Mouse (Mus musculus) A20 (cell line): ENCODE results near the gene Slc22a20.

Experiments used
- DNase-seq: peaks from one replicate; pipeline ENCODE4 v3.0.0-alpha.2; 2011; ENCODE audit warnings: low read depth, low spot score

Gene Slc22a20

DNA sequence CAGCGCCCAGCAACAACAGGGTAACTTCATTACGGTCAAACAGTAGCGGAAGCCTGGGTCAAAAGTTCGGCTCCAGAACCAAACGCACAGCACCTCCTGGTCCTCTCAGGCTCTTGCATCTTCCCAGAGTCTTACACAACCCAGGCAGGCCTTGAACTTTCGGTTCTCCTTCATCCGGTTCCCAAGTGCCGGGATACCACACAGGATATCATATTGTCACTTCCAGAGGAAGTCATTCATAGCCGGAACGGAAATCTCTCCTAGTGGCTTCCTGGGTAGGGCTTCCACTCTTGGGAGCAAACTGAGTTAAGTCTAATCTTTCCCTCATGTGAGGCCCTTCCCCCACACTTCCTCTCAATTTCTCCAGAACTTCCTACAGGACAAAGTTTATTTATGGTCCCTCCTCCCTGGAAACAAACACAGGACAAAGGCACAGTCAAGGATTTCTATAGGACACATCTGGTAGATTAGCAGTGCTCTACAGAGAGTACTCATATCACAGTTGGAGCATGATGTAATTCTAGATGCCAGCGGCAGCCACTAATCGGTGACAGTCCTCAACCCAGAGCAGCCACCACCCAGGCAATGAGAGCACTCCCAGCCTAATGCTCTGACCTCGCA is 33.8 kb downstream of the Slc22a20 start:
- no peak for DNase-seq

DNA sequence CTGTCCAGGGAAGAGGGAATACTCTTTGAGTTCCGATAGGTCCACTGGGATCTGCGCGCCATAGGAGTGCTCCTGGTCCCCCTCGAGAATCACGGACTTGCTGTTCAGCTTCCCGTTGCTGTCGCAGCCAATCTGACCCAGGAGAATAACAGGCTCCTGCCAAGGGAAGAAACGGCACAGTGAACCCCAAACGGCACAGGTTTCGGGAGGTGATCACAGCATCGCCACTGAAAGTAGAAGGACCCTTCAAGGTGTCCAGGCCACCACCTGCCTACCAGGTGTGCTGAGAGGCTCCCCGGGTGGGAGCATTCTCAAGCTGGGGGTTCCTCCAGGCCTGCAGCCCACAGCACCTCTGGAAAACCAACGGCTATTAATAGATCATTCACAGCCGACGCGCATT is 34.3 kb downstream of the Slc22a20 start:
- DNase-seq, result no peak

DNA sequence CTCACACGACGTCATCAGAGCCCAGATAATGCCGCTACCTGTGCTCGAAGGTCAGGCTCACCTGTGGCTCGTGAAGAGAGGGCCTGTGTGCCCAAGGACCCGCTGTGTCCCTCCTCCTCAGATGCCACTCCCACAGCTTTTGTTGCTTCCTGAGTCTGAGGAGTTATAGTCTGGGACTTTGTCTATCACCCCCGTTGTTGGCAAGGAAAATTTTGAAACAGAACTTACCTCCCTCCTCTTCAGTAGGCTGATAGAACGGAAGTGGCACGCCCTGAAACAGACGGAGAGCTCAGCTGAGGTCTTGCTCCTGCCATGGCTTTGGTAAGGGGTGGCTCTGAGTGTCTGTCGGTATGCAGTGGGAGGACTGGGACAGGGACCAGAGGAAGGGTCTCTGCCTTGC is 35.7 kb downstream of the Slc22a20 start:
- no peak for DNase-seq

DNA sequence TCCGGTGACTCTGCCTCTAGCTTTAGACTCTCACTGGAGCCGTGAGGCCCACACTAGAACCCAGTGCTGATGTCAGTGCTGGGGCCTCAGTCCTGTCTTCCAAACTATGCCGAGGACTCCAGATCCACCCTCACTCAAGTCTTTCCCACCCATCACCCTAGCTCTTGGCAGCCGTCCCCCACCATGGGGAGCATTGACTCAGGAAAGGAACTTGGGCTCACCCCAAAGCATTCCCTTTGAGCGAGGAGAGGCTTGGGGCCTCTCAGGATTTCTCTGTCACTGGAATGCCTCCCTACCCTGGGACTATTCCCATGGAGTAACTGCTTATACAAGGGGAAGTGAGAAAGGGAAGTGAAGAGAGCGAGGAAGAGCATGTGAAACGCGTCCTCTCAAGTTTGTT is 40.1 kb downstream of the Slc22a20 start:
- no peak for DNase-seq

DNA sequence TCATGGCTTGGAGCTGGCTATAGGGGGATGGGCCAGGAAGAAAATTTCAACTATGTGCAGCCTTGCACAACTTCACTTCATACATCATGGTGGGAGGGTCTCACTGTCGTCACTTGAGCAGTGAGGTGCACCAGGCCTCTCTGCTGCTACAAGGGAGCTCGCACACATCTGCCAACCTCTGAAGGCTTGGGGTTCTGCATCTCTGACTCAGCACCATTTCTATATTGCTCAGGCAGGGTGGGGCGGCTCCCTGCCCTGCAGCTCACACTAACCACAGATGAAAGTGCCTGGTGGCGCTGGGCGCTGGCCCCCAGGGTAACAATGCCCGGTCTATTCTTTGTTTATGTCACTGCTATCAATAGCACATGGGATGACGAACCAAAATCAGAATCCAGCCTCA is 40.9 kb downstream of the Slc22a20 start:
- no peak for DNase-seq

DNA sequence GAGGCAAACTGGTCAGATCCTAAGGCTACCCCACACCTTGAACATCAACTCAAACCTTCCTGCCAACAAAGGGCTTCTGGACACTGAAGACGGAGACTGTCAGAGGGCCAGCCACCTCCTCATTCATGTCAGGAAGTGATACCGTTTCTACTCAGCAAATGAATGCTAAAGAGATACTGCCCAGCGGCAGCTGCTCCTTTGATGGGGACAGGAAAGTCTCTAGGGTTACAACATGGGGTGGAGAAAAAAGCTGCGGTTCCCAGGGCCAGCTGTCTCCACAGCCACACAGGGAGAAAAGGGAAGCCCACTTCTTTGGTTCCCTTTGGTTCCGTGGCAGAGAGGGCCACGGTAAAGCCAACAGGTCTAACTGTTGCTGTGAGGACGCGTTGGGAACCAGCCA is 41.8 kb downstream of the Slc22a20 start:
- no peak for DNase-seq

DNA sequence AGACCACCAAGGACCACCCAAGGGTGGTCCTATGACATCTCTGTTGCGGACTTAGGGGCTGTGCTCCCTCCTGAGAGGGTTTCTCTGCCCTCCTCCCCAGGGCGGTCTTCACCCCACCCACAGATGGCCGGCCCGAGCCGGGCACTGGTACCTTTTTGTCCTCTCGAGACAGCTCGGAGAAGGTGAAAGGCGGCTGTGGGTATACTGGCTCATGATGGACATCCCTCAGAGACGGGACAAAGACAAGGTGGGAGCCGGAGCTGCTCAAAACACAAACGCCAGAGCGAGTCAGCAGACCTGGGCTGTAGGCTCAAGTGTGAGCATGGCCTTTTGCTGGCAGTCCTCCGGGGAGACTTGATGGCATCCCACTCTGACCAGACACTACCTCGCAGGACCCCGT is 42.5 kb downstream of the Slc22a20 start:
- DNase-seq, result no peak

DNA sequence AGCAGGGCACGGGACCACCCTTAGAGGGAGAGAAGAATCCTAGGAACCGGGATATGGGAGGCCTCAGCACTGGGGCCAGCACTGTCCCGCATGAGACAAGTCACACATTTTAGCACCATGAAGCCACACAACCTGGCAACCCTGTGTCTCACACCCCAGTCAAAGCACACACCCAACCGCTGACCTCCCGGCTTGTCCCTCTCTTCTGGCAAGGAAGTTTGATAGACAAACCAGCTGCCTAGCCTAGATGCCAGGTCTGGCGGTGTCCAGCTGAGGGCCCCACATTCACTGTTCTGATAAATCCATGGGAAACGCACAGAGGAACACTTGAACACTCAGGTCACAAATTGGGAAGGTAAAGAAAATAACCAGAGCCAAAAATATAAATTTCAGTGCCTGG is 43.4 kb downstream of the Slc22a20 start:
- no peak for DNase-seq

DNA sequence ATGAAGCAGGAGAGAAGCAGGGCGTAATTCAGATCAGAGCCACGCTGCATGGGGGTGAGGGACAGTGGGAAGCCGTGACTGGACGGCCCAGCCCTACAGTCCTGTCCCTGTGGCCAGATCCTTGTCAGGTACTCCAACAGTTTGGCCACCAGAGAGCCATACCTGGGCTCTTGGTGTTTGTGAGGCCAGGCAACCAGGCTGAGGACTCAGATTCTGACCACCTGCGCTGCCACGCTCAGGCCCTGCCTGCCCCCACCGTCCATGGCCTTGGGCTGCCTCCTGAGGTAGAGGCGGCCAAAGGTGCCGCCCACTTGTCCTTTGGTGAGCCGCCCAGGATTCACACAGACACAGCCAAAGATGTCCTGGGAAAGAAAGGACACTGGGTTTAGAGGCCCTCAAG is 45.3 kb downstream of the Slc22a20 start:
- DNase-seq, result no peak

DNA sequence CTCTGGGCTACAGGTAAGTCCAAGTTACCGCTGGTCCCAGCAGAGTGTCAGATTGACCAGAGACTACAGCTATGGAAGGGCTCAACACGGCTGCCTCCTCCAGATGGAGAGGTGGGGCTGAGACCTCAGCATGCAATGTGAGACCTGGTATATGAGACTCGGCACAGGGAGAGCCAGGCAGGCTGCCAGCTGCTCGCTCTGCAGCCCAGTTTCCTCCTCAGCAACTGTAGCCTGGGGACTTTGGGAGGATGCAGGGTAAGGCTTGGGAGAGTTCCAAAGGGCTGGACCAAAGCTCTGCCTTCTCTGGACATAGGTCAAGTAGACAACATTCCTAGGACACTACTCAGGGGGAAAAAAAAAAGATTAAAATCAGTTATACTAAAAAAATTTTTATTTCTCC is 45.8 kb downstream of the Slc22a20 start:
- no peak for DNase-seq

DNA sequence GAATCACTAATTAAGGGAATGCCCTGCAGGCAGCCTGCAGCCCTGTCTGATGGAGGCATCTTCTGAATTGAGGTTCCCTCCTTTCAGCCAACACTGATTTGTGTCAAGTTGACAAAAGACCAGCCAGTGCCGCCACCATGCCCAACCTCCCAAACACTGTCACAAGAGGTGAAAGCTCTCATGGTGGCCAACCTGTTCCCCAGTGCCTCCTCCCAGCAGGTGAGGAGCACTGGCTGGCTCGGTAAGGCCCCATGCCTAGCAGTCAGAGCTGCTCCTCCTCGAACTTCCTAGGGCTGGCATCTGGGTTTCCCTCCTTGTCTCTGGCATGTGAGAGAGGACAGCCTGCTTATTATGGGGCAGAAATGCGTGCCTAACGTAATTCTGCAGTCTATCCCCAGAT is 46.2 kb downstream of the Slc22a20 start:
- DNase-seq, result no peak

DNA sequence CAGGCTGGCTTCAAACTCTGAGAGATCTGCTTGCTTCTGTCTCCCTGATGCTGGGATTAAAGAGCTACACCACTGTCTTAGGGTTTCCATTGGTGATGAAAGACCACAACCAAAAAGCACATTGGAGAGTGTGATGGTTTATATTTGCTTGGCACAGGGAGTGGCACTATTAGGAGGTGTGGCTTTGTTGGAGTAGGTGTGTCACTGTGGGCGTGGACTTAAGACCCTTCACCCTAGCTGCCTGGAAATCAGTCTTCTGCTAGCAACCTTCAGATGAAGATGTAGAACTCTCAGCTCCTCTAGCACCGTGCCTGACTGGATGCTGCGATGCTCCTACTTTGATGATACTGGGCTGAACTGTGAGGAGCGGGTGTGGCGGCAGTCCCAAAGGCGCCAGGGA is 47.4 kb downstream of the Slc22a20 start:
- DNase-seq, result no peak

DNA sequence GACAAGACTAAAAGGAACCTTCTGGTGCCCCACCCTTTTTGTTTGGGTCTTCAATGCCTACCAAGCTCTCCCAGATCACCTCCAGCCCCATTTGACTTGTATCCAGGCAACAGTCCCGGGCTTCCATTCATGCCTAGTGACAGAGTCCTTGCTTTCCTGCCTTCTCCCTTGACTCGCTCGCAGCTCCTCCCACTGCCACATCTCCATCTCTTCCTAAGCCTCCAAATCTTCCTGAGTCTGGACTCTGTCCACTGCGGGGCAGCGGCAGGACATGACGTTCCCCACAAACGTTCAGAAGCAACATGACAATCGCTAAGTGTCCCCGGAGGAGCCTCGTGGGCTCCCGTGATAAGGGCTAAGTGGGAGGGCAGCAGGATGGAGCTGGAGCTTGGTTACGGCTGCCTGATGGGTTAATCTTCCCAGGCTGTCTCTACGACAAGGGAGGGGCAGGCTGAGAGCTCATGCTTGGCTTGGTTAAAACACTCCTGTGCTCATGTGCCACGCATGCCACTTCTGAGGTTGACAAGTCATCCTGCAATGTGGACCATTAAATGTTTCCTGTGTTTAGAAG is 48.0 kb downstream of the Slc22a20 start:
- DNase-seq, result no peak

DNA sequence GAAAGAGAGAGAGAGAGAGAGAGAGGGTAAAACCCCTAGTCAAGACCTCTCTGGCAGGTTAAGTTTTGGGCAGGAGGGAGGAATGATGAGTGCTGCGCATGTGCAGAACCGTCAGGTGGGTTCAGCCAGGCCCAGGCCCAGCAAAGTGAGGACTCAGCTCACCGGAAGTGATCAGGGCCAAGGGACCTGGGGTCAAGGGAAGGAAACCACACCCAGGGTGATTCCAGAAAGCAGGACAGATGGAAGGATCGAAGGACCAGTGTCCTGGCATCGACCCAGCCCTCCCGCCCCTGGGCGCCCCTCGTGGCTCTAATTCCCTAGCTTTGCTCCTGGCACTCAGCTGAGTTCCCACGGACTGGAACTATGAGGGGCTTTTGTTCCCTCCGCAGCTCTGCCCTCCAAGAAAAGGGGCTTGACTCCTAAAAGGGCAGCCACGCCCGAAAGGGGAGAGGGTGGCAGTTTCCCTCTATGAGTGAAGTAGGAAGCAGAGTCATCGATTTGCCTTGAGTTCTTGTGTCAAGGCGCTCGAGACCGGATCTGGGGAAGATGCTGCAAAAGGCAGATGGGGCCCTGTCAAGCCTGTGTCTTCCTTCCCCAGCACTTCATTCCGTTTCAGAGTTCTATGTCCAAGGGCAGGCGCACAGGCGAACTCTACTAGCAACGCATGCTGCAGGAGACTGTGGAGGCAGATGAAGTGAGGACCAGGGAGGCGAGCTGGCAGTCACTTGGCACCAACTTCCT is 48.7 kb downstream of the Slc22a20 start:
- no peak for DNase-seq

DNA sequence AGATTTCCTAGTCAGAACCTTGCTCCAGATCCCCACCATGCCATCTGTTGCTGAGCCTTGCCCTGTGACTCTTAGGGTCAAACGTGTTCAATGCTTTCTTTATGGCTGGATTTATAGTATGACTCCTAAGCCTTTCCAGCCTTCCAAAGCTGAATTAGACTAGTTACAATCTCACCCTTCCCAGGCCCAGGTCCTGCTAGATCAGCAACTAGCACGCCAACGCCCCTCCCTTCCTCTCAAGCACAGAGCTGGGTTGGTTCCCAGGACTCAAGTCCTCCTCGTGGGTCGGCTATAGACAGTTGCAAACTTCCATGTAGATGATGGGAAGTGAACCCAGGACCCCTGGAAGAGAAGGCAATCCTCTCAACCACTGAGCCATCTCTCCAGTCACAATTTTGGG is 50.3 kb downstream of the Slc22a20 start:
- no peak for DNase-seq

DNA sequence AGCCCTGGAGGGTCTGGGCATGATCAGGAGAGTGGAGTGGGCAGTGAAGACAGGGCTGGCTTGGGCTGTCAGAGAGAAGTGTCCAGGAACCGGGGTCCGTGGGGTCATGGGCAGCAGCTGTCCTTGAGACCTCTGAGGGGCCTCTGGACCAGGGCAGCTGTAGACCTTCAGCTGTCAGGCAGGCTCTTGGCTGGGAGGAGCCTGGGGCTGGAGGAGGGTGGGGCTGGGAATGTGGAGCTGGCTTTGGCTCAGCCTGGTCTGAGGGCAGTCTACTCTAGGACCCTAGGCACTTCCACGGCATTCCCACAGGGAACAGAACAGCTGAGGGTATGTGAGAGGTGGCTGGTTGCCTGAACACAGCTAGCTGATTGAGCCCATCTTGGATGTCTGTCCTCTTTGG is 50.7 kb downstream of the Slc22a20 start:
- DNase-seq, result no peak

DNA sequence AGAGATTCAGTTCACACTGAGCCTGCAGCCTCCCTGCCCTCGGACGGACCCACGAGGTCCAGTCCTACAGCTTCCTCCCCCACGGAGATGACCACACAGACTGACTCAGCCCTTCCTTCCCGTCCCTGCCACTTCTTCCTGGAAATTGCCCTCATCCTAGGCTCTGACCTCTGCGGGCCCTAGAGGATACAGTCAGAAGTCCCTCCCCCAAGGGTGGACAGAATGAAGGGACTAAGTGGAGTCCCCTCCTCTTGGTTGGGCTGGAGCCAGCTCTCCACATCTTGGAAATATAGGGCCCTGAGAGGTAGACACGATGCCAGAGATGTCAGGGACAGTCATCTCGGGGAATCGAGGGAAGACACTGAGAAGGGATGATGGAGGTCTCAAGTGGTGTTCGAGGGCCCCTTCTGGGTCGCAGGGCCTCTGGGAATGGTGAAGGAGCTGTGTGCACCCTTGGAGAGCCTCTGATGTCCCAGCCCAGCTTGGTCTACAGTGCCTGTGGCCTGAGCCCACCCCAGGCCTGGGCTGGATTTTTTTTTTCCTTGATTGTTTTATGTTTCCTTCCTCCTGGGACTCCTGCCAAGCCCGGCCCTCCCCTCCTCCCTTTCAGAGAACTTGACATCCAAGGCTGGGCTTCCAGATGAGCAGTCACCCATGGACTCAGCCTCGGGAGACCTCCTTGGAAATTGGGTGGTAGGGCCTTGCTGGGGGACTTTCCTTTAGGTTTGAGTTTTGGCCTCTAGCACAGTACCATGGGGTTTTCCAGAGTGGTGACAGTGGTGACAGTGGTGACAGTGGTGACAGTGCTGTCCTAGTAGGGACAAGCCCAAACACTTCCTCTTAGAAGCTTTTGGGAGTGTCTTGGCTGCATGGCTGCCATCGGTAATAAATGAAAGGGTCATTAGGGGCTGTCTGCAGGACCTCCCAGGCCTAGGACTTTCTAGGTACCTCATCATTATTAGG is 56.0 kb downstream of the Slc22a20 start:
- DNase-seq, result no peak

DNA sequence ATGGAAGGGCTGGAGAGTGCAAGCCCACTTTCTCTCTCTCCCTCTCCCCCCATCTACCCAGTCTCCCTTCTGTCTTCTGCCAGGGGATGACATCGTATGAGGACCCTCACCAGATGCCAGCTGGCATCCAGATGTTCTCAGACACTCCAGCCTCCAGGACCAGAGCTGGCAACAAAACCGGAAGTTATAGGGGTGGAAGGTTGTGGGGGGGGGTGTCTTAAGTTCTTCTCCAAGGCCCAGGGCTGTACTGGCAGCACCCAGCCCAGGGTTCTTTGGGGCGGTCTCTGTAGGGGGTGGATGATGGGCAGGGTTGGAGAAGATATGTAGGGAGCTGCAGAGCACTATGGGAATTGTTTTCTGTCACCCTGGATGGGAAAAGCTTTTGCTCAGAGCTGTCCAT is 57.4 kb downstream of the Slc22a20 start:
- no peak for DNase-seq

DNA sequence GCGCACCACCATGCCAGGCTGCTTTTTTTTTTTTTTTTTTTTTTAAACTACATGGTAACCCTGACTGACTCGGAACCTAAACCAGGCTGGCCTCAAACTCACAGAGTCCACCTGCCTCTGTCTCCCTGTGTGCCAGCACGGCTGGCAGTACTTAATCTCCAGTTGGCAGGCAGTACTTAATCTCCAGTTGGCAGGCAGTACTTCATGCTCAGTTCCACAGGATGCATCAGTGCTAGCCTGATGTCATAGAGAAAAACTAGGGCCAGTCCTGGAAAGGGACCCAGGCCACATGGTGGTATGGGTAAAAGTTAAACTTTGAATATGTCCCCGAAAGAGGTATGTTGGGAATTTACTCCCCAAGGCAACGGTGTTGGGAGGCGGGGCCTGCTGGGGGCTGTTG is 57.8 kb downstream of the Slc22a20 start:
- DNase-seq, result no peak

DNA sequence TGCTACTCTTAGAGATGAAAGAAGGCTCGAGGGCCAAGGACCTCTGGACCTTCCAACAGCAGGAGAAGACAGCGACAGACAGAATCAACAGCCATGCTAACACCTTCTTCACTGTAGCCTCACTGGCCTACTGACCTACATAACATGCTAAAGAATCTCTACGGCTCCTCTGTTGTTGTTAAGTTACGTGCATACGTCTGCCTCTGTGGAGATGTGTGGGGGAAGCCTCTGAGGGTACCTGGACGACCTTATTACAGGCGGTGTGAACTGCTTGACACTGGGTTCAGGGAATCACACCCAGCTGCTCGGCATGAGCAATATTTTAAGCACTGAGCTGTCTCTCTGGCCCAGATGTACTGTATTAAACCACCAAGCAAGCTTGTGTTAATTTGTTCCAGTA is 58.4 kb downstream of the Slc22a20 start:
- no peak for DNase-seq

DNA sequence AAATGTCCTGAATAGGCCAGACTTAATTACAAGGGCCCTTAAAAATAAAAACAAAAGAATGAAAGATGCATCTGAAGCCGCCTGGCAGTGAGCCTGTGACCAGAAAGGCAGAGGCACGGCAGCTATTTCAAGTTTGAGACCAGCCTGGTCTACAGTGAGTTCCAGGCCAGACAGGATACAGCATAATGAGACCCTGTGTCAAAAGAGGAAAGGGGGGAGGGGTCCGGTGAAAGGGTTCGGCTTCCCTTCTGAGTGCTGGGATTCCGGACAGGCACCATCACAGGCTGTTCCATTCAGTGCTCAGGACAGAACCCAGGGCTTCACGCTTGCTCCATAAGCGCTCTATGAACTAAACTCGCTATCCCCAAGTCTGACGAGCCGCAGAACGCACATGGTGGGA is 58.9 kb downstream of the Slc22a20 start:
- no peak for DNase-seq

DNA sequence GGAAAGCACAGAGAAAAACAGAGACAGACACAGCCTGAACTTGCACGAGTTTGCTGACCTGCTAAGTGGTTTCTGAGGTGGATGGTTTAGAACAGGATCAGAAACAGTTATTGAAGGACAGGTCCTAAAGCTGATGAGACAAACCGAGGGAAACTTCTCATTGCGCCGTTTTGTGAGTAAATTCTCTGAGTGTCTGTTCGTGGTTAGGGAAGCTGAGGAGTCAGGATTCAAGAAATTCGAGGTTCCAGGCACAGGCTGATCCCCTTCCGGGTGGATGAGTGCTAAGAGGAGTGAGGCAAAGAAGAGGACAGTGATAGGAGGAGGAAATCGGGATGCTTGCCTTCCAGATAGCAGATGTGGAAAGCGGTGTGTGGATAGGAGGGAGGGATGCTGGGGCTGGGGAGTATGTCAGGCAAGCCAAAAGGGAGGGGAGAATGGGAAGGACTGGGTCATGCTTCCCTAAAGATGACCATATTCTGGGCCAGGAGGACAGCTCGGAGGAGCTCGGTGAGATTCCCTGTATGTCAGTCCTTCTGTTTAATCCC is 60.6 kb downstream of the Slc22a20 start:
- no peak for DNase-seq
